Mouse (Mus musculus) right cerebral cortex, adult 2 months (tissue): ENCODE results near the gene Gm11634.
A peak's percentile ranks its signal among the peaks of the same experiment; 100 is the strongest.
"Not testable (repeated sequence)": the region's sequence is repeated elsewhere in the genome, so short reads cannot be mapped to it uniquely, and the experiment has no call there.

Source experiments
- DNase-seq, 2 experiments: peaks; one replicate each; pipeline ENCODE4 v3.0.0; 2021 to 2022; ENCODE audit warnings: low spot score in 2 of 2

Gene Gm11634

DNA sequence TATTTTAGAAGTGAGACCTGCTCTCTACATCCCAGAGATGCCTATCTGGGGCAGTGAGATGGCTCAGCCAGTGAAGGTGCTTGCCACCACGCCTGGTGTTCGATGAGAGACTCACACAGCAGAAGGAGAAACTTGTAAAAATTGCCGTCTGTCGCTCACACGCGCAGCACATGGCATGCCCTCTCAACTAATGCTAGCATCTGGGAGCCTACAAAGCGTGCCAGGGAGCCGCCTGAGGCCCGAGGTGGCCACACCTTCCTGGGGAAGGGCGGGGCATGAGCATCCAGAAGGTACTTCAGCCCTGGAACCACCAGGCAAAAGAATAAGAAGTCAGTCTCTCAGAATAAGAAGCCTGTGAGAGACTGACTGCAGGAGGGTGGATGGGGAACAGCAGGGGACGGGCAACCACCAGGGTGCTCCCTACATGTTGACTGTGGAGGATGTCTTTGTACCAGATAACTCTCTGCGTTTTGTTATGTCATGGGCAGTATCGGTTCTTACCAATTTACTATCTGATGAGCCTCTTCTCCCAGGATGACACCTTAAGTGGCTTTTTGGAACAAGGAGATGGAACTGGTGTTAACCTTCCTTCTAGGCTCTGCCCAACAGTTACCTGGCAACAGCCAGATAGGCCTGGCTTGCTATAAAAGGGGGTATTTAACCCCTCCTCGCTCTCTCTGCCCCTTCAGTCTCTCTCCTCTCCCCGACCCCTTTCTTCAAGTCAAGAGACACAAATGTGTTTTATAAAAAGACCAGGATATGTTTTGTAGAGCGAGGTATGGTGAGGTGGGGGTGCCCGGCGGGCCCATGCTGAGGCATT lies 18.1 kb upstream of the Gm11634 start:
- DNase-seq, result no peak

DNA sequence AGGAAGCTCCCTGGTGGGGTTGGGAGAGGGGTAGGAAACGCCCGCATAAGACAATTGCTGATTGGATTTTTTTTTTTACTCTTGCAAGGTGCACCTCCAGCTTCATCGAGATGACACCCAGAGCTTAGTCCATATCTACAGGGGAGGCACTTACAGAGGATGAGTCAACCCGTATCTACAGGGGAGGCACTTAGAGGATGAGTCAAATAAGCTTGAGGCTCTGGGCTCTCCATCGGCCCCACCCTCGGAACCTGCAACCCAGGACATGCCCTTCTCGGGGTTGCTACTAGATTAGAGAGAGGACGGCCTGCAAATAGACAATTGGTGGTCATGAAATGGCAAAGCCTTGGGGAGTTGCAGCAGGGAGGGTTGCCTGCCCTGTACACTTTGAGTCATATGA lies 17.0 kb upstream of the Gm11634 start:
- no peak for DNase-seq

DNA sequence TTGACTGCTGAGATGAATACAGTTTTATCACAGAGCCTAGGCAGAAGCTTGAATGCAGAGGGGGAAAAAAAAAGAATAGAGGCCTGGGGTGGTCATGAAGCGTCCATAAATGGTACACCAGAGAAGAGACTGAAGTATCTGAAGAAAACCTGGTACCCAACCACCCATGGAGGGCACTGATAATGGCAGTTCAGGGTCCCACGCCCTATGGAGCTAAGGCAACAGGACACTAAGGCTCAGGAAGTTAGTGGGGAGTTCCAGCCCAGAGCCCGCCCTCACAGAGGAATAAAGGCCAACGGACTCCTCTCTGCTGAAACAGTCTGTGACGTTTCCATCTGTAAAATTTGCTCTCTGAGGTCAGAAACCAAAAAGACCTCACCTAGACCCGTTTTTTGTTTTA lies 16.3 kb upstream of the Gm11634 start:
- DNase-seq, result no peak

DNA sequence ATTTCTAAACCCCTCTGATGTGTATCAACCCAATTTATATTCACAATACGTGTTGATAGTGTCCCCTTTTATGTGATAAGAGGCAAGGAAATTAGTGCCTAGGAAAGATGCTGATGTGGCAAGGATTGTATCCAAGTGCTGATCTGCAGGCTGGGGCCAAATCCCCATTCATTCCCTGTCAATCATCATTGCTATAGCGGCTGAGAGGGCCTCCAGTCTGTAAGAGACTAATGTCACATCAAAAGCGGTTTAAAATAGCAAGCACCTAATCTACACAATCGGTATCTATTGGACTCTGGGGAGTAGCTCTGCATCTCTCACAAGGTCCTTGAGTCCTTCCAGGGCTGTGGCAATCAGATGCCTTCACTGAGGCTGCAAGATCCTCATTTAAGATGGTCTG lies 15.1 kb upstream of the Gm11634 start:
- no peak for DNase-seq

GRCm38 (mm10) chr11:101613596-101613995 lies 14.5 kb upstream of the Gm11634 start:
- DNase-seq, result no peak

- DNase-seq, result no peak
Measured at GRCm38 (mm10) chr11:101610445-101610844, 11.4 kb upstream of the Gm11634 start.

DNA sequence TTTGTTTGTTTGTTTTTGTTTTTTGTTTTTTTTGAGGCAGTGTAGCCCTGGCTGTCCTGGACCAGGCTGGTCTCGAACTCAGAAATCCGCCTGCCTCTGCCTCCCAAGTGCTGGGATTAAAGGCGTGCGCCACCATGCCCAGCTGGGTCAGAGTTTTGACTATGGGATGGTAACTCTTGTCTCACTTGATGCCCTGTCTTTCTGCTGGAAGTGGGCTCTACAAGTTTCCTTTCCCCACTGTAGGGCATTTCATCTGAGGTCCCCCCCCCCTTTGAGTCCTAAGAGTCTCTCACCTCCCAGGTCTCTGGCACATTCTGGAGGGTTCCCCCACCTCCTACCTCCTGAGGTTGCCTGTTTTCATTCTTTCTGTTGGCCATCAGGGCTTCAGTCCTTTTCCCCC lies 8.1 kb upstream of the Gm11634 start:
- DNase-seq, result not testable (repeated sequence)

GRCm38 (mm10) chr11:101604531-101605453 lies 5.7 kb upstream of the Gm11634 start:
- peak; percentile 26 to 35 for DNase-seq

DNA sequence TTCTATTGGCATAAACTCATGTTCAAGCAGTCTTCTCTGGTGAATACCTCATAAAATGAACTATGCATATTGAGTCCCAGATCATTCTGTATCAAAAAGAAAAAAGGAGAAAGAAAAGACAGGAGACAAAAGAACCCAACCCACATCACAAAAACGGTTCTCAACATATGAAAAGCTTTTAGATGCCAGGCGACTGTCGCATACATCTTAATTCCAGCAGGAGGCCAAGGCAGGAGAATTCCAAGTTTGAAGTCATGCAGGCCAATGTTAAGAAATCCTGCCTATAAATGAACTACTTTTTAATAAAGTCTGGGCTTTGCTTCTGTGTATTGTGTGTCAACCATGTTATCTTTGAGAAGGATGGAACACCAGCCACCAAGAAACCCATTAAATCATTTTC lies 5.1 kb upstream of the Gm11634 start:
- no peak for DNase-seq

DNA sequence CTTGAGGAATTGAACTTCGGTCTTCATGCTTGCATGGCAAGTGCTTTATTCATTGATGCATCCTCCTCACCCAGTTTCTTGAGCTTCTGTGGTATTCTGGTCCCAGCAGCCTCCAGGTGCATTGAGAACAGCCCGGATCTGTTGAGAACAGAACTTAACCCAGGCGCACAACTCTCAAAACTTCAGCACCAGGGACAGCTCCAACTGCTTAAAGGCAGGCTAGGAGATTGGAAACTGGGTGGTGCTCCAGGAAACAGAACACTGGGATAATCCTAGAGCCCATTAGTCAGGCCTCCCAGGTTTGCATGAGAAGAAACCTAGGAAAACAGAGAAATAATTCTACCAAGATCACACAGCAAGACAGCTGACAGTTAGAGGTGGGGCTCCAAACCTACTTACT lies 3.4 kb upstream of the Gm11634 start:
- DNase-seq, result no peak

GRCm38 (mm10) chr11:101589989-101590624 lies 8.9 kb downstream of the Gm11634 start:
- no peak for DNase-seq

DNA sequence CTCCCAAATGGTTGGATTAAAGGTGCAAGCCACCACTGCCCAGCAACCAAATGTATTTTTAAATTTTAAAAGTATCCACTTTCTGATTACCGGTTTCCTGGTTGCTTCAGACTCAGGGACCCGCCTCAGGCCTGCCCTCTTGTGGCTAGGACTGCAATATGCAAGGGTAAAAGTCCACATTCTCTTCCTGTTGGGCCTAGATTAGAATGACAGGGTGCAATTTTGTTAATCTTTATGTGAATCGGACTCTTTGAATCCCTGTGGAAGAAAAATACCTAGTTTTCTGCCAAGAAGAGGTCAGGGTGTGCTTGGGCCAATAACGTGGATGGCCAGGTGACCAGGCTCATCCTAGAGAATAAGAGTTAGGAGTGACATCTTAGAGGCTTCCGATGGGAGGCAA lies 9.6 kb downstream of the Gm11634 start:
- peak; percentile 52 to 54 for DNase-seq

- DNase-seq, result no peak
Measured at GRCm38 (mm10) chr11:101588868-101589267, 10.2 kb downstream of the Gm11634 start.

- DNase-seq, result peak; percentile 56 to 66
Measured at GRCm38 (mm10) chr11:101587676-101588075, 11.4 kb downstream of the Gm11634 start.

DNA sequence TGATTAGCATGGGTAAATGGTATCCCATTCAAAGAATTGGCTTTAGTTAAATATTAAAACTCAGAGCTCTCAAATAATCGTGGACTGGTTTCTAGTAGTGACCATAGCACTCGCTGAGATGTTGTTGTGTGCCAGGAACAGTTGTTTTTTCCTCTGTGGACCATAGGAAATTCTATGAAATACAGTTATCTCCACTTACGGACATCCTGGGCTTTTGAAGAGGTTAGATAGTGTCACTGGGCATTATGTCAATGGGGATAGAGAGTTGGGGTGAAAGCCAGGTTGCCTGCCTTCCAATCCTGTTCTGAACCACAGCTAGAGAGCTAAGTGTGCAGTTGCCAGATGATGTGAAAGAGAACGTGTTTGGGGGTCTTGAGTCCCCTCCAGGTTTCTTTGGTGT lies 13.3 kb downstream of the Gm11634 start:
- no peak for DNase-seq

GRCm38 (mm10) chr11:101585031-101585430 lies 14.0 kb downstream of the Gm11634 start:
- not testable (repeated sequence) for DNase-seq

DNA sequence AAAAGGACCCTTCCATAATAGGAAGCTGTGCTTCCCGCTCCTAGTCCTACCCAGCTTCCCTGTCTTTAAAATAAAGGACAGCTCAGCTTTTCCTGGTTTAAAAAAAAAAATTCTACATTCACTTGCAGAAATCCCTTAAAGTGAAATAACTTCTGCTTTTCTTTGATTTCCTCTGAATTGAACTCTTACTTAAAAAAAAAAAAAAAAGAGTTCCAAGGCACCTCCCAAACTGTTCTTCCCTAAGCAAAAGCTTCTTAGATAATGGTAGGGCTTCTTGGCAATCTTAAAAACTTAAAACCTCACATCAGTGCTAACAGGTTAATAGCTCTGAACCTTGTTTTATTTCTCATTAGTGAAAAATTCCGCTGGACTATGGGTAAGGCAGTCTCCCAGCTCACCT lies 15.9 kb downstream of the Gm11634 start:
- no peak for DNase-seq

DNA sequence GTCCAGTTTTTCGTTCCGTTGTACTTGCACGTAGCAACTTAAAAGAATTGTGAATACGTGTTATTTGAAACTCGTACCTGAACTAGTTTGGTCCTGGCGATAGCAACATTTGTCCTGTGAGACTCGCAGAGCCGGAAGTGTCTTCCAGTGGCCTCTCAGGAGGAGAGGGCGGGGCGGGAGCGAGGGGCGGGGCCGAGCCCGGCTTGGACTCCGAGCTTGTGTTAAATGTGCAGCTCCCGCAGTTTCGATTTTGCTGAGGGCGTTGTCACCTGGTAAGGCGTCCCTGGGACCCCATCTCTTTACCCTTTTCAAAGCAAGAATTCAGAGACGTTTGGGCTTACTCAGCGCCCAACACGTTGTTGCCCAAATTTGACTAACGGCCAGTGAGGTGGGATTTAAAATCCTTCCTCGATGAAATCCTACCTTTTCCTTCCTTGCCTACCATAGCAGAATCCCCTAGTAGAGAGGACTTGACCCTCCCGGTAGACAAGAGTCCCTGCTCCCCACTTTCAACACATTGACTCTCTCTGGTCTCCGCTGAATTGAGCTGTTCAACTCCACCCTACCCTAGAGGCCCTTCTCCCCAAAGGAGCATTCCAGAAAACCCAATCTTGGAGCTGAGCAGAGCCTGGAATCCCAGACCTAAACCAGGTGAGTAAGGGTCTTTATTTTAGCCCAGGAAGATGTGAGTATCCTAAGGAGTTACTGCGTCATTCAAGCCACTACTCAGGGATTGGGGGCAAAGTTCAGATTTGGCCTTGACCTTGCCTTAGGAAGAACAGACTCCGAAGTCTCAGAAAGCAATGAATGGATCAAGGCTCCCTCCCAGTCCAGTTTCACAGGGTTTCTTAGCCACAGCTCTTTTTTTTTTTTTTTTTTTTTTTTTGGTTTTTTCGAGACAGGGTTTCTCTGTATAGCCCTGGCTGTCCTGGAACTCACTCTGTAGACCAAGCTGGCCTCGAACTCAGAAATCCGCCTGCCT lies 16.7 kb downstream of the Gm11634 start, which contains the start of gene Tmem106a:
Gene Tmem106a (plus strand): TSS at position 189 of the 982 bp plus-strand sequence.
- DNase-seq, result no peak

GRCm38 (mm10) chr11:101581081-101581764 lies 17.8 kb downstream of the Gm11634 start:
- no peak for DNase-seq

GRCm38 (mm10) chr11:101576116-101576515 lies 22.9 kb downstream of the Gm11634 start:
- no peak for DNase-seq
